Mouse (Mus musculus) neural tube, embryonic 11.5 days (tissue): ENCODE data around the gene Ilf2. TPM values are rescaled to one million over a fixed set of nuclear protein-coding genes. Genes with fewer than 3 reads are reported as not detected.
A peak's percentile ranks its signal among the peaks of the same experiment; 100 is the strongest.

Experiments used
- ATAC-seq: fragments of 200-750 bp; cut with Nextera tagmentation; 2 replicates; pipeline ENCODE4 v1.8.0; 2017; ENCODE audit warnings: moderate number of reproducible peaks, mild to moderate bottlenecking, moderate TSS enrichment, moderate library complexity; ENCODE audit not compliant: insufficient read depth, low FRiP score, low TSS enrichment
- DNase-seq: peaks from one replicate; pipeline ENCODE4 v3.0.0-alpha.2; 2015; ENCODE audit warnings: low spot score
- H3K27ac ChIP-seq: fragments of 300-500 bp; sonication (generic); 2 replicates; pipeline ENCODE4 v1.5.1; 2014; ENCODE audit warnings: low read depth, mild to moderate bottlenecking, low read length
- H3K27me3 ChIP-seq: fragments of 300-500 bp; sonication (generic); 2 replicates; pipeline ENCODE4 v1.6.1; 2014; ENCODE audit warnings: mild to moderate bottlenecking, low read length, mixed read lengths; ENCODE audit not compliant: control insufficient read depth, insufficient read depth
- H3K36me3 ChIP-seq: fragments of 300-500 bp; sonication (generic); 2 replicates; pipeline ENCODE4 v1.6.1; 2014; ENCODE audit warnings: mild to moderate bottlenecking, low read length, moderate library complexity, mixed read lengths; ENCODE audit not compliant: control insufficient read depth, insufficient read depth
- H3K4me1 ChIP-seq: fragments of 300-500 bp; sonication (generic); 2 replicates; pipeline ENCODE4 v1.6.1; 2014; ENCODE audit warnings: low read length, mixed read lengths; ENCODE audit not compliant: control insufficient read depth, insufficient read depth
- H3K4me2 ChIP-seq: fragments of 300-500 bp; sonication (generic); 2 replicates; pipeline ENCODE4 v1.6.1; 2014; ENCODE audit warnings: low read depth, mild to moderate bottlenecking, moderate library complexity
- H3K4me3 ChIP-seq: fragments of 300-500 bp; sonication (generic); 2 replicates; pipeline ENCODE4 v1.5.1; 2014; ENCODE audit warnings: low read depth, low read length
- H3K9ac ChIP-seq: fragments of 300-500 bp; sonication (generic); 2 replicates; pipeline ENCODE4 v1.6.1; 2014; ENCODE audit warnings: mild to moderate bottlenecking, low read length
- H3K9me3 ChIP-seq: fragments of 300-500 bp; sonication (generic); 2 replicates; pipeline ENCODE4 v1.6.1; 2016; ENCODE audit warnings: low read length; ENCODE audit not compliant: control insufficient read depth
- WGBS: fragments of 180-500 bp; shearing (Covaris S2); extraction: QIAGEN DNeasy Blood & Tissue Kit; methylation state at CpG from one replicate; pipeline ENCODE4 v1.1.7; 2014; 5-methylcytosine and 5-hydroxymethylcytosine counted together
- polyA plus RNA-seq: library from polyadenylated mRNA; unstranded; fragments of >200 nt; fragmentation: Nextera tagmentation; extraction: Ambion mirVana; gene quantifications from 2 replicates; pipeline ENCODE4 v1.2.1, GENCODE M21; 2014

Ilf2 gene
- polyA plus RNA-seq, 1 experiment from 2014 or later = 333 TPM

- H3K9ac ChIP-seq = no peak overlapping the region
- H3K4me1 ChIP-seq = peaks cover 8% of the 10 kb centered on the region
- WGBS = 56% methylated on average over 10 of the region's 10 CpGs
- no peak overlapping the region for H3K4me2 ChIP-seq
- no peak overlapping the region for H3K27ac ChIP-seq
- no peak overlapping the region for H3K4me3 ChIP-seq
- no peaks in the 10 kb centered on the region for H3K36me3 ChIP-seq
- no peaks in the 10 kb centered on the region for H3K9me3 ChIP-seq
- H3K27me3 ChIP-seq = no peaks in the 10 kb centered on the region
- no peak for ATAC-seq
- DNase-seq = no peak
Measured at GRCm38 (mm10) chr3:90451396-90452095, 24.4 kb upstream of the Ilf2 start.

GRCm38 (mm10) chr3:90454931-90455330 is 21.0 kb upstream of the Ilf2 start:
- Histone ChIP-seq H3K27me3 (no peaks in the 10 kb centered on the region), H3K9ac (no peak overlapping the region), H3K4me1 (no peaks in the 10 kb centered on the region), H3K4me2 (no peak overlapping the region), H3K4me3 (no peak overlapping the region), H3K36me3 (no peaks in the 10 kb centered on the region), H3K27ac (no peak overlapping the region), H3K9me3 (no peaks in the 10 kb centered on the region)
- DNase-seq (no peak), ATAC-seq (no peak)
- 83% methylated on average over 14 of the region's 14 CpGs for WGBS

GRCm38 (mm10) chr3:90459727-90460126 is 16.2 kb upstream of the Ilf2 start:
- Histone ChIP-seq H3K4me2 (no peak overlapping the region), H3K27me3 (peaks cover 20% of the 10 kb centered on the region), H3K27ac (no peak overlapping the region), H3K36me3 (no peaks in the 10 kb centered on the region), H3K4me3 (no peak overlapping the region), H3K4me1 (no peaks in the 10 kb centered on the region), H3K9ac (no peak overlapping the region), H3K9me3 (no peaks in the 10 kb centered on the region)
- DNase-seq (no peak), ATAC-seq (no peak)
- 84% methylated on average over 9 of the region's 9 CpGs for WGBS

GRCm38 (mm10) chr3:90460315-90460714 is 15.6 kb upstream of the Ilf2 start:
- H3K4me1 ChIP-seq = no peaks in the 10 kb centered on the region
- WGBS = 80% methylated on average over 5 of the region's 5 CpGs
- no peak for DNase-seq
- no peaks in the 10 kb centered on the region for H3K9me3 ChIP-seq
- H3K27me3 ChIP-seq = peaks cover 26% of the 10 kb centered on the region
- H3K36me3 ChIP-seq = no peaks in the 10 kb centered on the region
- no peak for ATAC-seq
- H3K4me3 ChIP-seq = no peak overlapping the region
- no peak overlapping the region for H3K4me2 ChIP-seq
- H3K27ac ChIP-seq = no peak overlapping the region
- no peak overlapping the region; the same call in 1 of the 2 replicates for H3K9ac ChIP-seq

GRCm38 (mm10) chr3:90461935-90462334 is 14.0 kb upstream of the Ilf2 start:
- no peaks in the 10 kb centered on the region for H3K9me3 ChIP-seq
- H3K27me3 ChIP-seq = peaks cover 35% of the 10 kb centered on the region
- 88% methylated on average over 3 of the region's 3 CpGs for WGBS

GRCm38 (mm10) chr3:90462579-90462978 is 13.3 kb upstream of the Ilf2 start:
- DNase-seq = no peak
- Histone ChIP-seq H3K36me3 (no peaks in the 10 kb centered on the region), H3K4me1 (0 out of 2 replicates have a peak, but pooled peaks cover 3% of the 10 kb centered on the region), H3K4me3 (no peak overlapping the region), H3K9me3 (no peaks in the 10 kb centered on the region), H3K27me3 (peaks cover 35% of the 10 kb centered on the region), H3K4me2 (no peak overlapping the region), H3K27ac (no peak overlapping the region), H3K9ac (no peak overlapping the region)
- ATAC-seq = no peak
- 31% methylated on average over 7 of the region's 7 CpGs for WGBS

More at GRCm38 (mm10) chr3:90461935-90462334, 14.0 kb upstream of the Ilf2 start:
- no peak overlapping the region for H3K27ac ChIP-seq
- H3K4me2 ChIP-seq = no peak overlapping the region
- DNase-seq = no peak
- ATAC-seq = no peak
- H3K4me3 ChIP-seq = no peak overlapping the region
- H3K4me1 ChIP-seq = 0 out of 2 replicates have a peak, but pooled peaks cover 3% of the 10 kb centered on the region
- no peak overlapping the region for H3K9ac ChIP-seq
- no peaks in the 10 kb centered on the region for H3K36me3 ChIP-seq

GRCm38 (mm10) chr3:90464552-90465080 is 11.3 kb upstream of the Ilf2 start:
- 11% methylated on average over 37 of the region's 37 CpGs for WGBS
- 0 out of 2 replicates have a peak, but pooled peaks cover 3% of the 10 kb centered on the region for H3K4me1 ChIP-seq
- peak overlapping the region; percentile 41; the same call in 1 of the 2 replicates for H3K9ac ChIP-seq
- no peak for DNase-seq
- no peak overlapping the region for H3K27ac ChIP-seq
- no peak for ATAC-seq
- peaks cover 35% of the 10 kb centered on the region for H3K27me3 ChIP-seq
- peak overlapping the region; percentile 53 for H3K4me2 ChIP-seq
- H3K36me3 ChIP-seq = no peaks in the 10 kb centered on the region
- no peaks in the 10 kb centered on the region for H3K9me3 ChIP-seq
- H3K4me3 ChIP-seq = peak overlapping the region; percentile 47

- DNase-seq (peak; percentile 47), ATAC-seq (peak; percentile 54; the same call in 1 of the 2 replicates)
- WGBS = 2% methylated on average over 75 of the region's 75 CpGs
- no peaks in the 10 kb centered on the region for H3K9me3 ChIP-seq
- no peak overlapping the region for H3K27ac ChIP-seq
- peak overlapping the region; percentile 53 for H3K4me2 ChIP-seq
- no peaks in the 10 kb centered on the region for H3K36me3 ChIP-seq
- peak overlapping the region; percentile 41 for H3K9ac ChIP-seq
- H3K27me3 ChIP-seq = peaks cover 35% of the 10 kb centered on the region
- H3K4me3 ChIP-seq = peak overlapping the region; percentile 47
- 0 out of 2 replicates have a peak, but pooled peaks cover 3% of the 10 kb centered on the region for H3K4me1 ChIP-seq
Measured at GRCm38 (mm10) chr3:90465081-90465685, 10.7 kb upstream of the Ilf2 start.
